Mouse (Mus musculus): ENCODE data around the gene Ppp1r10. TPM values are rescaled to one million over a fixed set of nuclear protein-coding genes. Genes with fewer than 3 reads are reported as not detected.
A peak's percentile ranks its signal among the peaks of the same experiment; 100 is the strongest.

Gene Ppp1r10
- polyA plus RNA-seq, 1 experiment from 2014 or later = 45.2 TPM

MicroRNA genes within 50 kb of the gene (microRNA counts, 519-probe panel; counts per million panel counts)
- not detected for microRNA mmu-miR-1894-3p
- not detected for microRNA mmu-miR-1894-5p
- microRNA mmu-miR-877 = not detected

Small RNA genes lying within 50 kb of the gene (microRNA-seq; reads per million reads assigned to microRNA genes)
- gene Gm28033 (not detected), gene Mir1894 (not detected), gene Mir877 (108 reads per million, percentile 57 among the genes with 10 or more reads in this experiment)

Other genes starting within 250 kb of the Ppp1r10 start
- 9.5 and 14.8 TPM in 2 replicates for gene Vars2, start 248.8 kb upstream of the Ppp1r10 start, polyA plus RNA-seq (2014; fragmentation: Nextera tagmentation; extraction: Ambion mirVana)
- gene Gtf2h4, start 242.7 kb upstream of the Ppp1r10 start, polyA plus RNA-seq (2014; fragmentation: Nextera tagmentation; extraction: Ambion mirVana) = 23.6 and 25.5 TPM in 2 replicates
- 52.9 and 87.2 TPM in 2 replicates for gene Ddr1, start 211.8 kb upstream of the Ppp1r10 start, polyA plus RNA-seq (2014; fragmentation: Nextera tagmentation; extraction: Ambion mirVana)
- 3.3 and 4.0 TPM in 2 replicates for gene Ier3, start 94.8 kb upstream of the Ppp1r10 start, polyA plus RNA-seq (2014; fragmentation: Nextera tagmentation; extraction: Ambion mirVana)
- 59.9 and 74.0 TPM in 2 replicates for gene Flot1, start 93.2 kb upstream of the Ppp1r10 start, polyA plus RNA-seq (2014; fragmentation: Nextera tagmentation; extraction: Ambion mirVana)
- 1,880 and 2,054 TPM in 2 replicates for gene Tubb5, start 78.1 kb upstream of the Ppp1r10 start, polyA plus RNA-seq (2014; fragmentation: Nextera tagmentation; extraction: Ambion mirVana)
- 7.3 and 8.2 TPM in 2 replicates for gene Mdc1, start 74.9 kb upstream of the Ppp1r10 start, polyA plus RNA-seq (2014; fragmentation: Nextera tagmentation; extraction: Ambion mirVana)
- 14.5 and 20.2 TPM in 2 replicates for gene Nrm, start 55.1 kb upstream of the Ppp1r10 start, polyA plus RNA-seq (2014; fragmentation: Nextera tagmentation; extraction: Ambion mirVana)
- gene Ppp1r18, start 50.8 kb upstream of the Ppp1r10 start, polyA plus RNA-seq (2014; fragmentation: Nextera tagmentation; extraction: Ambion mirVana) = 17.4 and 21.0 TPM in 2 replicates
- 27.4 and 30.7 TPM in 2 replicates for gene Dhx16, start 36.6 kb upstream of the Ppp1r10 start, polyA plus RNA-seq (2014; fragmentation: Nextera tagmentation; extraction: Ambion mirVana)
- 50.7 and 70.0 TPM in 2 replicates for gene 2310061I04Rik, start 19.0 kb upstream of the Ppp1r10 start, polyA plus RNA-seq (2014; fragmentation: Nextera tagmentation; extraction: Ambion mirVana)
- 478 and 503 TPM in 2 replicates for gene Atat1, start 6.4 kb upstream of the Ppp1r10 start, polyA plus RNA-seq (2014; fragmentation: Nextera tagmentation; extraction: Ambion mirVana)
- 54.9 and 55.3 TPM in 2 replicates for gene Mrps18b, start within 50 bp of the Ppp1r10 start, polyA plus RNA-seq (2014; fragmentation: Nextera tagmentation; extraction: Ambion mirVana)
- 64.9 and 82.4 TPM in 2 replicates for gene Abcf1, start 53.3 kb downstream of the Ppp1r10 start, polyA plus RNA-seq (2014; fragmentation: Nextera tagmentation; extraction: Ambion mirVana)
- gene Gnl1, start 63.4 kb downstream of the Ppp1r10 start, polyA plus RNA-seq (2014; fragmentation: Nextera tagmentation; extraction: Ambion mirVana) = 42.4 and 49.6 TPM in 2 replicates
- gene Prr3, start 63.8 kb downstream of the Ppp1r10 start, polyA plus RNA-seq (2014; fragmentation: Nextera tagmentation; extraction: Ambion mirVana) = 80.3 and 87.3 TPM in 2 replicates
- 7.4 and 9.8 TPM in 2 replicates for gene H2-T24, start 104.1 kb downstream of the Ppp1r10 start, polyA plus RNA-seq (2014; fragmentation: Nextera tagmentation; extraction: Ambion mirVana)
- 4.4 TPM in 2 replicates for gene H2-T23, start 116.4 kb downstream of the Ppp1r10 start, polyA plus RNA-seq (2014; fragmentation: Nextera tagmentation; extraction: Ambion mirVana)
- gene H2-T22, start 126.3 kb downstream of the Ppp1r10 start, polyA plus RNA-seq (2014; fragmentation: Nextera tagmentation; extraction: Ambion mirVana) = 4.8 and 7.5 TPM in 2 replicates
- not detected in 2 replicates for gene Gm6034, start 126.5 kb downstream of the Ppp1r10 start, polyA plus RNA-seq (2014; fragmentation: Nextera tagmentation; extraction: Ambion mirVana)
- gene Gm11127, start 141.9 kb downstream of the Ppp1r10 start, polyA plus RNA-seq (2014; fragmentation: Nextera tagmentation; extraction: Ambion mirVana) = not detected in 2 replicates
- gene Gm19684, start 205.2 kb downstream of the Ppp1r10 start, polyA plus RNA-seq (2014; fragmentation: Nextera tagmentation; extraction: Ambion mirVana) = not detected in 2 replicates
- not detected in 2 replicates for gene Gm7030, start 213.0 kb downstream of the Ppp1r10 start, polyA plus RNA-seq (2014; fragmentation: Nextera tagmentation; extraction: Ambion mirVana)